Mouse (Mus musculus): ENCODE data around the gene Ankrd6.

- TF ChIP-seq POLR2A (IDR thresholded peaks at IDR 0.05; ENCODE audit: low read depth, low read length) (no peak), CTCF (IDR thresholded peaks at IDR 0.05; ENCODE audit: borderline replicate concordance, insufficient read depth, low read length) (no peak)
Observed at GRCm38 (mm10) chr4:32997571-32997970, 46.9 kb upstream of the Ankrd6 start.
